Mouse (Mus musculus) midbrain, embryonic 12.5 days (tissue): ENCODE data around the gene Atp13a5. TPM values are rescaled to one million over a fixed set of nuclear protein-coding genes. Genes with fewer than 3 reads are reported as not detected.

Source experiments
- ATAC-seq: fragments of 200-750 bp; cut with Nextera tagmentation; 2 replicates; pipeline ENCODE4 v1.8.0; 2017; ENCODE audit warnings: low read depth, moderate TSS enrichment, moderate library complexity; ENCODE audit not compliant: low FRiP score
- H3K27ac ChIP-seq: fragments of 300-500 bp; sonication (generic); replicated peaks from 2 replicates; pipeline ENCODE4 v1.5.1; 2016; ENCODE audit warnings: mild to moderate bottlenecking
- H3K27me3 ChIP-seq: fragments of 300-500 bp; sonication (generic); 2 replicates; pipeline ENCODE4 v1.6.1; 2016; ENCODE audit warnings: mild to moderate bottlenecking
- H3K36me3 ChIP-seq: fragments of 300-500 bp; sonication (generic); 2 replicates; pipeline ENCODE4 v1.6.1; 2016
- H3K4me1 ChIP-seq: fragments of 300-500 bp; sonication (generic); 2 replicates; pipeline ENCODE4 v1.6.1; 2016
- H3K4me2 ChIP-seq: fragments of 300-500 bp; sonication (generic); replicated peaks from 2 replicates; pipeline ENCODE4 v1.6.1; 2016; ENCODE audit warnings: mild to moderate bottlenecking, moderate library complexity
- H3K4me3 ChIP-seq: fragments of 300-500 bp; sonication (generic); 2 replicates; pipeline ENCODE4 v1.5.1; 2016; ENCODE audit warnings: mild to moderate bottlenecking
- H3K9ac ChIP-seq: fragments of 300-500 bp; sonication (generic); replicated peaks from 2 replicates; pipeline ENCODE4 v1.6.1; 2016; ENCODE audit warnings: mild to moderate bottlenecking, moderate library complexity
- H3K9me3 ChIP-seq: fragments of 300-500 bp; sonication (generic); 2 replicates; pipeline ENCODE4 v1.6.1; 2016; ENCODE audit warnings: mild to moderate bottlenecking
- WGBS: fragments of 180-500 bp; shearing (Covaris S2); methylation state at CpG from one replicate; pipeline ENCODE4 v1.1.7; 2016; 5-methylcytosine and 5-hydroxymethylcytosine counted together
- polyA plus RNA-seq: library from polyadenylated mRNA; unstranded; fragments of >200 nt; fragmentation: Nextera tagmentation; extraction: Ambion mirVana; gene quantifications from 2 replicates; pipeline ENCODE4 v1.2.1, GENCODE M21; 2016

Atp13a5 gene
- polyA plus RNA-seq, 1 experiment from 2014 or later = 0.33 TPM

DNA sequence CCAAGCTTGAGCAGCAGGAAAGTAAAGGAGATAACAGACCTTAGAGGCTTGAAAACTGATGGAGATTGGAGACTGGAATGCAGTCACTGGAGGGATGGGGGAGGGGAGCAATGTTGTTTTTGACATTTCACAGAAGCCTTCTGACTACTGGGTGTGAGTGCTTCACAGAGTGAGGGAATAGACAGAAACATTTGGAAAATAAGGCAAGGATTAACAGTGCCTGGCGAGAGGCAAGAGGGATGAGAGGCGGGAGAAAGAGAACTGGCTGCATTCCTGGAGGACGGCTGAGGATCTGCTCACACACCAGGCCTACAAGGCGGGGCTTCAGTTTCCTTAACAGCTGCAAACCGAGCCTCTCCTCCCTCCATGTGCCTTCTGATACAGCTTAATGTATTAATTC is 180.1 kb downstream of the Atp13a5 start:
- H3K27ac ChIP-seq = no peak overlapping the region
- H3K9ac ChIP-seq = no peak overlapping the region
- no peaks in the 10 kb centered on the region; the same call in 1 of the 2 replicates for H3K27me3 ChIP-seq
- no peak overlapping the region for H3K4me3 ChIP-seq
- ATAC-seq = no peak
- WGBS = 12% methylated on average over 5 of the region's 5 CpGs
- H3K36me3 ChIP-seq = no peaks in the 10 kb centered on the region
- no peaks in the 10 kb centered on the region for H3K4me1 ChIP-seq
- H3K9me3 ChIP-seq = no peaks in the 10 kb centered on the region
- H3K4me2 ChIP-seq = no peak overlapping the region

DNA sequence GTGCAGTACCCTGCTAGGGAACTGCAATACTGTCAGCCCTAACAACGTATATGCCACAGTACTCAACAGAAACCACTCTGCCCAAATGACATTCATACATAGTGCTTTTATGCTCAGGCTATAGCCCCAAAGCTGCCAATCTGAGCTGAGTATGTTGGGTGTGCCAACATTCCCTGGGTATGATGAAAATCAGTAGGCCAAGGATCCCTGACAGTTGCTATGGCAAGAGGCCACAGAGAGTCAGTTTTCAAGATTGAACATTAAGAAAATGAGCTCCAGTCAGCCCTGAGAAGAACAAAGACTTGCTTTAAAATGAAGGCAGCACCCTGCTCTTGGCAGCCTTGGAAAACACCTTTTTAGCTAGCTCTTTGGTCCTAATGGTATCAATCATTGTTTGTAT is 183.4 kb downstream of the Atp13a5 start:
- H3K4me2 ChIP-seq = no peak overlapping the region
- H3K27me3 ChIP-seq = no peaks in the 10 kb centered on the region; the same call in 1 of the 2 replicates
- H3K9ac ChIP-seq = no peak overlapping the region
- H3K4me3 ChIP-seq = no peak overlapping the region
- no peak for ATAC-seq
- H3K9me3 ChIP-seq = no peaks in the 10 kb centered on the region
- no peaks in the 10 kb centered on the region for H3K4me1 ChIP-seq
- WGBS = 80% methylated on average over 1 of the region's 1 CpGs
- H3K36me3 ChIP-seq = no peaks in the 10 kb centered on the region
- no peak overlapping the region for H3K27ac ChIP-seq

DNA sequence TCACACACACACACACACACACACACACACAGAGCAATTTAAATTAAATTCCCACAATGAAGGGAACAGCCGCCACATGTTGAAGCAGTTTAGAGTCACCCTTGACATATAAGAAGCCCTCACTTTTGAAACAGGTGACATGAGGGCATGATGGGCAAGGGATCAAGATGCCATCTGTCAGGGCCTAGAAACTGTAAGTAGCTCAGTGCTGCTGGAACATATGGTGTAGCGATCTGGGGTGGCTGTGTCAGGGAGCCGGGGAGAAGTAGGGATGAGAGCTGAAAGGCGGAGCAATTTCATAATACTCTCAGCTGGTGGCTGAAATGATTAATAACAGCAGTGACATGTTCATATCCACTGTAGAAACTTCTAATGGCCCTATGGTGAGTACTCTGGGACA is 184.6 kb downstream of the Atp13a5 start:
- no peaks in the 10 kb centered on the region; the same call in 1 of the 2 replicates for H3K27me3 ChIP-seq
- no peak overlapping the region for H3K27ac ChIP-seq
- H3K36me3 ChIP-seq = no peaks in the 10 kb centered on the region
- no peak overlapping the region for H3K4me2 ChIP-seq
- no peak overlapping the region for H3K9ac ChIP-seq
- WGBS = 64% methylated on average over 4 of the region's 4 CpGs
- no peak overlapping the region for H3K4me3 ChIP-seq
- no peak for ATAC-seq
- H3K9me3 ChIP-seq = no peaks in the 10 kb centered on the region
- no peaks in the 10 kb centered on the region for H3K4me1 ChIP-seq

DNA sequence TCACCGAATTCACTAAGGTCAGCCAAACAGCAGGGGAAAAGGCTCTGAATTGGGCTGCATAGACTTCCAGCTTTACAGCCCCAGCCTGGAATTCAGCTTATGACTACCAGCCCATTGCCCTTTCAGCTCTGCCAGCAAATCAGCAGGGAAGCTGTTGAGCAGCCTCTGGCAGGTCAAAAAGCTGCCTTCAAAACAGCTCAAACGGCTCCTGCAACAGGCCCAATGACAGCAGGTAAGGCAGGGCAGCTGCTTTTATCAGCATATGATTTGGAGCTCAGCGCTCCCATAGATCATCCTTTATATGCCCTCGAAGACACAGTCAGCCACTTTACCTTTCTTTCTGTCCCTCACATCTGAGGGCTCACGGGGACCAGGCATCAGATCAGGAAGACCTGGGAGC is 185.6 kb downstream of the Atp13a5 start:
- H3K4me2 ChIP-seq = no peak overlapping the region
- no peaks in the 10 kb centered on the region for H3K27me3 ChIP-seq
- no peak overlapping the region for H3K4me3 ChIP-seq
- no peaks in the 10 kb centered on the region for H3K9me3 ChIP-seq
- H3K4me1 ChIP-seq = no peaks in the 10 kb centered on the region
- H3K27ac ChIP-seq = no peak overlapping the region
- no peaks in the 10 kb centered on the region for H3K36me3 ChIP-seq
- ATAC-seq = no peak
- H3K9ac ChIP-seq = no peak overlapping the region
- WGBS = 43% methylated on average over 5 of the region's 5 CpGs

Other genes starting within 250 kb of the Atp13a5 start
- 0.78 and 1.3 TPM in 2 replicates for gene Hrasls, start 169.0 kb downstream of the Atp13a5 start, polyA plus RNA-seq
- 0.26 and 0.30 TPM in 2 replicates for gene Atp13a4, start 166.1 kb upstream of the Atp13a5 start, polyA plus RNA-seq
- 50.4 and 51.6 TPM in 2 replicates for gene Opa1, start 200.6 kb upstream of the Atp13a5 start, polyA plus RNA-seq